Mouse (Mus musculus): Measurements from ENCODE around the gene Gm20431.

- TF ChIP-seq CTCF (IDR thresholded peaks at IDR 0.05; ENCODE audit: extremely low read depth, insufficient read depth, low read length) (no peak), POLR2A (IDR thresholded peaks at IDR 0.05; ENCODE audit: extremely low read depth, insufficient read depth, low read length) (no peak)
These were observed 26.4 kb upstream of the Gm20431 start for GRCm38 (mm10) chr2:167687651-167688101.

Measured in cortical plate, adult 2 months (tissue).